Mouse (Mus musculus) limb, embryonic 14.5 days (tissue): Measurements from ENCODE around the gene Wnt10b. TPM values are rescaled to one million over a fixed set of nuclear protein-coding genes. Genes with fewer than 3 reads are reported as not detected.
A peak's percentile ranks its signal among the peaks of the same experiment; 100 is the strongest.

Experiments
- ATAC-seq: fragments of 200-750 bp; cut with Nextera tagmentation; 2 replicates; pipeline ENCODE4 v1.8.0; 2017; ENCODE audit warnings: low read depth, moderate number of reproducible peaks, moderate TSS enrichment; ENCODE audit not compliant: low FRiP score
- DNase-seq: peaks from one replicate; pipeline ENCODE4 v3.0.0-alpha.2; 2015; ENCODE audit warnings: low spot score
- H3K27ac ChIP-seq: fragments of 300-500 bp; sonication (generic); replicated peaks from 2 replicates; pipeline ENCODE4 v1.5.1; 2014; ENCODE audit warnings: low read depth, mild to moderate bottlenecking, low read length, moderate library complexity, mixed read lengths
- H3K27me3 ChIP-seq: fragments of 300-500 bp; sonication (generic); 2 replicates; pipeline ENCODE4 v1.6.1; 2014; ENCODE audit warnings: low read length, mixed read lengths; ENCODE audit not compliant: control insufficient read depth, insufficient read depth
- H3K36me3 ChIP-seq: fragments of 300-500 bp; sonication (generic); 2 replicates; pipeline ENCODE4 v1.6.1; 2014; ENCODE audit warnings: mild to moderate bottlenecking, low read length, moderate library complexity, mixed read lengths; ENCODE audit not compliant: control insufficient read depth, insufficient read depth
- H3K4me1 ChIP-seq: fragments of 300-500 bp; sonication (generic); 2 replicates; pipeline ENCODE4 v1.6.1; 2014; ENCODE audit warnings: antibody characterized with exemption, low read length, mixed read lengths; ENCODE audit not compliant: control insufficient read depth, insufficient read depth
- H3K4me2 ChIP-seq: fragments of 300-500 bp; sonication (generic); replicated peaks from 2 replicates; pipeline ENCODE4 v1.6.1; 2014; ENCODE audit warnings: low read depth, mild to moderate bottlenecking, low read length, moderate library complexity; ENCODE audit not compliant: severe bottlenecking
- H3K4me3 ChIP-seq: fragments of 300-500 bp; sonication (generic); replicated peaks from 2 replicates; pipeline ENCODE4 v1.5.1; 2014; ENCODE audit warnings: low read length
- H3K9ac ChIP-seq: fragments of 300-500 bp; sonication (generic); 2 replicates; pipeline ENCODE4 v1.6.1; 2014; ENCODE audit warnings: mild to moderate bottlenecking, low read depth, low read length, moderate library complexity; ENCODE audit not compliant: severe bottlenecking
- H3K9me3 ChIP-seq: fragments of 300-500 bp; sonication (generic); 2 replicates; pipeline ENCODE4 v1.6.1; 2016; ENCODE audit warnings: low read length; ENCODE audit not compliant: control insufficient read depth
- POLR2A ChIP-seq: fragments of 200-500 bp; IDR thresholded peaks from 2 replicates; pipeline ENCODE4 v1.8.0; 2012; ENCODE audit warnings: inconsistent platforms, mild to moderate bottlenecking, moderate library complexity, borderline replicate concordance; ENCODE audit not compliant: insufficient read depth, insufficient read length; ENCODE audit errors: extremely low read depth
- WGBS: fragments of 180-500 bp; shearing (Covaris S2); extraction: QIAGEN DNeasy Blood & Tissue Kit; methylation state at CpG from one replicate; pipeline ENCODE4 v1.1.7; 2014; 5-methylcytosine and 5-hydroxymethylcytosine counted together
- polyA plus RNA-seq, 2 experiments: library from polyadenylated mRNA; depleted of rRNA in 1 of 2; stranded (reverse) in 1 of 2; unstranded in 1 of 2; fragments of >200 nt; fragmentation: Nextera tagmentation in 1 of 2; extraction: Ambion mirVana in 1 of 2; gene quantifications; 2 replicates each; pipeline versions ENCODE4 v1.2.1 to v1.2.3; 2012 to 2014

Wnt10b gene
- polyA plus RNA-seq, 2 experiments = 6.3 to 14.9 TPM

DNA sequence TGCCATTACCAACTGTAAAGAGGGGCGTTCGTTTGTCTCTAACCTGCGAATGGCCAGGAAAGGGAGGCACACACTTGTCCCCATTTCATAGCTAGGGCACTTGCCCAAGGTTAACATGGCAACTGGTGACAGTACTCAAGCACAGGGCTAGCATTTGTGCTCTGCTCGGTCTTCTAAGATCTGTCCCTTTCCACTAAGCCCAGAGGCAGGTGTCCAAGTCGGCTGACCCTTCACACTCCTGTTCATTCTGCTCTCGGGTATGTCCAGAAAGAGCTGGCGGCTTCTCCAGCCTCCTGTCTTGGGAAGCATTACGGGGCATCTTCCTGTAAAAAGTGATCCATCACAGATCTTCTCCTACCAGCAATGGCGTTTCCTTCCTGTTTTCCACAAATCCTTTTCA, 49.6 kb downstream of the Wnt10b start:
- H3K4me1 ChIP-seq = peaks cover 15% of the 10 kb centered on the region
- H3K4me2 ChIP-seq = peak overlapping the region; percentile 93
- H3K27me3 ChIP-seq = no peaks in the 10 kb centered on the region
- ATAC-seq = no peak
- TF ChIP-seq POLR2A = no peak
- H3K9ac ChIP-seq = no peak overlapping the region
- no peaks in the 10 kb centered on the region for H3K36me3 ChIP-seq
- no peak overlapping the region for H3K27ac ChIP-seq
- 38% methylated on average over 9 of the region's 9 CpGs for WGBS
- peak overlapping the region; percentile 57; the same call in 1 of the 2 replicates for H3K4me3 ChIP-seq
- DNase-seq = no peak
- H3K9me3 ChIP-seq = no peaks in the 10 kb centered on the region

DNA sequence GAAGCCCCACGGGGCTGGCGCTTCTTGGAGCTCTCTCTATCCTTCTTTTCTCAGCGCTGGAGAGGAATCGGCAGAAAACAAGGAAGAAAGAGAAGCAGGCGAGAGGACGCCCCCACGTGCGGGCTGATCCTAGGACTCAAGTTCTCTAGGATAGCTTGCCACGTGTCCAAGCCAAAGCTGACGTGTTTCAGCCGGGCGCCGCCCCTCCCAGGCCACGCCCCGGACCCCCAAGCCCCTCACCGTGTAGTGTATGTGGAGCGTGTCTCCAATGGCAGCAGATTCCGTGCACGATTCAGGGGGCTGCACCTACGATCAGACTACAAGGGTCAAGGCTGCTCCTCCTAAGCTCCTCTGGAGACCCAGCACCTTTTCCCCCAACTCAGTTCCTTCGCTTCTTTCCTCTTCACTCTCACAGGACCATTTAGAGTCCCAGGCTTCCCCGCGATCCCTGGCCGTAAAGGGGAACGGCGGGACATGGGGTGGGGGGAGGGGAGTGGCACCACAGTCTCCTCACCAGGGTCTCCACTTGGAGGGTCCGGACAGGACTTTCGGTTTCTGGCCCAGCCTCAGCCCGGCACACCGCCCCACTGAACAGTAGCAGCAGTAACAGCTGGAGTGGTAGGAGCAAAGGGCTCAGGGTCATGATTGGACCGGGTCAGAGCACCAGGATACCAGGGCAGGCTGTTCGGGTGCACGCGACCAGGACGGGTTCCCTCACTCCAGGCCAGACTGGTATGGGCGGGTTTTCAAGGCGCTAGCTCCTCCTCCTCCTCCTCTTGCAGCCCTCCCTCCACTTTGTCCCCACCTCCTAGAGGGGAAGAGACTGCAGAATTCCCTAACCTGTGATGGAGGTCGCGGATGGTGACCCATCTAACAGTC, 50.3 kb downstream of the Wnt10b start, which contains the start of gene Fkbp11:
TSS of gene Fkbp11 (minus strand) at position 756 of the 879 bp plus-strand sequence.
- Histone ChIP-seq H3K9ac (peak within 1 kb of the TSS; percentile 57), H3K4me1 (peaks cover 17% of the 10 kb centered on the region), H3K36me3 (no peaks in the 10 kb centered on the region), H3K4me3 (peak within 1 kb of the TSS; percentile 57), H3K27ac (peak within 1 kb of the TSS; percentile 58), H3K4me2 (peak within 1 kb of the TSS; percentile 93), H3K9me3 (no peaks in the 10 kb centered on the region), H3K27me3 (no peaks in the 10 kb centered on the region)
- under 1% methylated on average over 37 of the region's 39 CpGs for WGBS
- peak; percentile 85 for ATAC-seq
- peak; percentile 81 for DNase-seq
- TF ChIP-seq POLR2A = 0 out of 2 replicates have a peak, but pooled peaks have one; percentile 6

DNA sequence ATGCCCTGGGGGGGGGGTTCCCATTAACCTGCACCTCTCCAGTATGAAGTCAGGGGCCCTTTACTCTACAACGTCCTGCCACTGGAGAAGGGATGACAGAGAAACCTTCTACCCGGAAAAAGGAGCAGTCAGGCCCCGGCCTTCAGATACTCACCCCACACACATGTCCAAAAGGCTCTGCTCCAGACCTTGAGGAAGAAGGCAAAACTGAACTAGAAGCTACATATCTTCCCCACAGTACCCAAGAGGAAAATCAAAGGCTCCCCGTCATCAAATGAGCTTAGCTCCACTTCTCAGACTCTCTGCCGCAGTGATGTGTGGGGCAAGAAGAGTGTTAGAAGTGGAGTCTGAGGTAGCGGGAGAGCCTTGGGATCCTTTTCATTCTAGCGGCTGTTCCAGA, 51.2 kb downstream of the Wnt10b start:
- TF ChIP-seq POLR2A = no peak
- ATAC-seq (no peak), DNase-seq (no peak)
- no peak overlapping the region for H3K27ac ChIP-seq
- H3K36me3 ChIP-seq = no peaks in the 10 kb centered on the region
- peak overlapping the region; percentile 93 for H3K4me2 ChIP-seq
- peak overlapping the region; percentile 57 for H3K4me3 ChIP-seq
- peaks cover 17% of the 10 kb centered on the region for H3K4me1 ChIP-seq
- no peaks in the 10 kb centered on the region for H3K27me3 ChIP-seq
- H3K9ac ChIP-seq = peak overlapping the region; percentile 57
- no peaks in the 10 kb centered on the region for H3K9me3 ChIP-seq
- WGBS = 29% methylated on average over 7 of the region's 7 CpGs

- Histone ChIP-seq H3K27me3 (no peaks in the 10 kb centered on the region), H3K27ac (no peak overlapping the region), H3K4me3 (no peak overlapping the region), H3K9ac (no peak overlapping the region), H3K4me2 (peak overlapping the region; percentile 93), H3K36me3 (no peaks in the 10 kb centered on the region), H3K4me1 (peaks cover 17% of the 10 kb centered on the region), H3K9me3 (no peaks in the 10 kb centered on the region)
- DNase-seq (no peak), ATAC-seq (no peak)
- 73% methylated on average over 4 of the region's 4 CpGs for WGBS
- TF ChIP-seq POLR2A = no peak
These were observed 51.9 kb downstream of the Wnt10b start for GRCm38 (mm10) chr15:98726079-98726478.

GRCm38 (mm10) chr15:98724441-98724840, 53.5 kb downstream of the Wnt10b start:
- H3K4me1 ChIP-seq = peaks cover 17% of the 10 kb centered on the region

More at GRCm38 (mm10) chr15:98724441-98724840, 53.5 kb downstream of the Wnt10b start:
- DNase-seq (no peak), ATAC-seq (no peak)
- Histone ChIP-seq H3K27me3 (no peaks in the 10 kb centered on the region), H3K9me3 (no peaks in the 10 kb centered on the region), H3K27ac (no peak overlapping the region), H3K4me2 (peak overlapping the region; percentile 16; the same call in 1 of the 2 replicates), H3K9ac (no peak overlapping the region), H3K4me3 (no peak overlapping the region), H3K36me3 (no peaks in the 10 kb centered on the region)
- 29% methylated on average over 18 of the region's 19 CpGs for WGBS
- no peak for TF ChIP-seq POLR2A
